Mouse (Mus musculus): ENCODE measurements around the gene Zic1. TPM values are rescaled to one million over a fixed set of nuclear protein-coding genes. Genes with fewer than 3 reads are reported as not detected.

Zic1 gene
- not detected for polyA plus RNA-seq (2017; shearing (Covaris generic))

DNA sequence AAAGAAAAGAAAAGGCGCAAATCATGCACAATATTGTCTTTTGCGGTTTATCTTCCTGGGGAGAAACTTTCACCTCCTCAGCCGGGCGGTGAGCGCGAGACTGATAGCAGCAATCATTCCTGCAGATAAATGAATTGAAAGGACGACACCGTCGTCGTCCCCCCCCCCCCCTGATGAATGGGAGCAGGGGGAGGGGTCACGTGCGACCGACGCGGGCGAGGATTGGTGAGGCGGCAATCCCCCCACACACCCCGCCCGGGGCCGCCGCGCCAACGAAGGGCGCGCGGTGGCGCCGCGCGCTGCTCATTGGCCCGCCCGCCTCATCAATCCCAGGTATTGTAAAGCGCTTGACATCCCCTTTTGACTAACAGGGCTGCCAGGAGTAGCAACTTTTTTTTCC is at the start of gene Zic1:
Gene Zic1, minus strand, starts transcription at position 147 of the 400 bp plus-strand sequence.
- no peak for ATAC-seq

DNA sequence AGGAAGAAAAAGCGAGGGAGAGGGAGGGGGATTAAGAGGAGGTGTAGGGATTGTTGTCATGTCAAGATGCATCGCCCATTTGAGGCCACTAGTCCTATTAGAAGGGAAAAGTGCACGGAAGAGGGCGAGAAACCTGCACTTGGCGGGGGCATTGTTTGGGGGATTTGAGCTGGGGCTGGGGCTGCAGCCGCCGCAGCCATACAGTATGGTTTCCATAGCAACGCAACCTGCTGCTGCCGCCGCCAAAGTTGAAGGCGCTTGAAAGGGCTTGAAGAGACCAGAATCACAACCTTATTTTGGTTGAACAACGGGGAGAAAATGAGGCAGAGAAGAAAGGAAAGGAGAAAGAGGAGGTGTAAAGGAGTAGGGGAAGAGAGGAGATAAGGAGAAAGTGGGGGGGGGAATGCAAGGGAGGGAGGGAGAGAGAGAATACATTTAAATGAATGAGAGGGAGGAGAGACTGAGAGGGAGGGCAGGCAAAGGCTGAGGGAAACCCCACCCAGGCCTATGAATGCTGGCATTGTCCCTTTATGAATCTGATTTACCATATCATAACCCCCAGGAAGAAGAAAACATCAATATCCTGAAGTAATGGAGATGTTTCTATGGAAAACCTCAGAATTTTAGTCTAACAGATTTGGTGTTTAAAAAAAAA is 48.5 kb upstream of the Zic1 start:
- no peak for ATAC-seq

DNA sequence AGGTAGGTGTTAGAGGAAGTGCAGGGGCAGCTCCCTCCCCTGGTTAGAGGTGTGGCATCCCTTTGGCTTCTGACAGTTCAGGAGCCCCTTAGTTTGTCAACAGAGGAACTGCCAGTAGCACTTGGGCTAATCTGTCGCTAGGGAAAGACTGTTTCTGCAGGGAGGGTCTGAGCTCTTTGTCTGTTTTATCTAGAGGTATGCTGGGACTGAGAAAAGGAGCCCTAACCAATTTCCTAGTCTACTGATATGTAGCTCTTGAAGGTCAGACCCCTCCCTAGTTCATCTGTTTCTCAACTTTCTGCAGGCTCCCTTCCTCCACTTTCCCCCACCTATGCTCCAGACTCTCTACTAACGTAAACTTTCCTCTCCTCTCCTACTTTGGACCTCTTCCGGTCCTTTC is 44.2 kb upstream of the Zic1 start:
- ATAC-seq: no peak

DNA sequence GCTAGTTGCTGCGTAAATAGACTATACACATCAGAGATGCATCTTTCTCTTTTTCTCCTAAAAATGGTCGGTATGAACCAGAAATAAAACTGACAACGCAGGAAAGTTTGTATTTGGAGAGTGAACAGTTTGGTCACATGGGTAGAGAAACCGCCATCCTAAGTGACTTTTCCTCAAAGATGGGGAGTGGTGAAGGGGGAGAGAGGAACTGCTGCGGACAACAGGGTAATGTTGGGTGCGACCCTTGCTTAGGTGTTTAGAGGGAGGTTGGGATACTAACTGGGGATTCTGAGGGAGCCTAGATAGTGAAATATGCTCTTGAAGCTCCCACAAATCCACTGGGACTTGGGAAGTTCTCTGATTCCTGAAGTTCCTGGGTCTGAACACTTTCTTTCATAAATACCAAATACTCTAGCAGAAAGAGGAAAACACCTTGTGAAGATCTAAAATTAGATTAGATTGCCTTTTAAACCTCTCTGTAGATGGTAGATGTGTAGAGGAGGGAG is 40.7 kb upstream of the Zic1 start:
- no peak for ATAC-seq

DNA sequence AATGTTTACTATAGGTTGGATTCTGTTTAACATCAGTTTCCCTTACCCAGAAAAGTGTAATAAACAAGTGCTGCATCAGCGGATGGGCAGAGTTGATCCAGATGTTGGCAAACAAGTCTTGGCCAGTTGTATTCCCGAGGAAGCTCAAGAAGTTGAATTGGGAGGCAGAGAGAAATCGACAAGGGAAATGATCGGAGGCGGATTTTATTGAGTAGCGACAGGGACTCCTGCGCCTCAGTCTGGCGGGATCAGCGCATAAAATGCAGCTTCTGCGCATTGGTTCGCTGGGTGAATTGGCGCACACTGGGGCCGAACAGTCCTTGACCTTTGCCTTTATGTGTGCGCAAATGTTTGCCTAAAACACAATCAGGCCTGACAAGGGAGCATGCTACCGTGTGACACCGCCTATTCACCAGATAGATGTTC is 40.2 kb upstream of the Zic1 start:
- ATAC-seq: no peak

DNA sequence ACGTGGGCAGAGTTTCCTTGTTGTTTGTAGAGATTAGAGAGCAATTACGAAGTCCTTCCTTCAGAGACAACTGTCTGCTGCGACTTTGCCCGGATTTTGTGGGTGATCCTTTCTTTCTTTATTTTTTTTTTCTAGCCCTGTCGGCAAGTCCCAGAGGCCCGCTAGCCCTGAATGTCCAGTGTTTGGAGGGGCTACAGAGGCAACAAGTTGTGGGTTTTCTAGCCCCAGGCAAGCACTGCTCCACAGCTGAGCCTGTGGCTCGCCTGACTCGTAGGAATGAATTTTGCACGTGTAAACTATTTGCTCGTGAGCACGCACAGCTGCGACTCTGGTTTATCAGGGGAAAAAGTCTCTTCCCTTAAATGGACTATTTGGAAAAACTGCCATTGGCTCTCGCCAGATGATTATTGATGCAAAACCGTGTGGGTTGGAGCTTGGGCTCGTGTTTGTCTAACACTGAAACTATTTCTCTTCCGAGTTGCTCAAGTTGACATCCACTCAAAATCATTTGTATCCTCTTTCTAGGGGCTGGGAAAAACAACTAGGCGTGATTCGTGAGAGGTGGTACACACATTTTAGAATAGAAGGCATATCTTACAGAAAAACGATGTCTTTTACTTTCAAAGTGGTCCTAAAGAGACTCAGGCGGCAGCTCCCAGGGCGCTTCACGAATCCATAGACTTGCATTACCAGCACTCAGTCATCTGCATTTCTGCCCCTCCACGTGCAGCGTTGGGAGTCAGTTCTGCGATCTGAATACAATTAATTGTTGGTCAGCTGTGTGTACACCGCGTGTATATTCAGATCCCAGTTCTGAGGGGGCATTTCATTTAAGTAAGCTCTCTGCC is 39.5 kb upstream of the Zic1 start:
- no peak for ATAC-seq

DNA sequence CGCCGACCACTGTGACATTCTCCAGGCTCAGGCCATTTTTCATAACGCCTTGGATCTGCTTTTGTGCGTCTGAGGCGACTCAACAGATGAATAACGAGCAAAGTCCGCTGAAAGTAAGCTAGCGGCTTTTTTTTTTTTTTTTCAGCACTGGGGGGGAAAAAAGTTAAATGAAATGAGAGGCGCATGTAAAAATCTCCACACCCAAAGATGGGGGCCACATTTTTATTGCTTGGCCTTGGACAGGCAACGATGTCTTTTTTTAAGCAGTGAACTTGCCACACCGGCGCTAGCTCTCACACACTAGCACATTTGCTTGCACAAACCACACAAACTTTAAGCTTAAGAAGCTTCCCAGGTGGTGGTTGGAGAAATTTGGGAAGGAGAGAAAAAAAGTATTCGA is 38.6 kb upstream of the Zic1 start:
- ATAC-seq: no peak

DNA sequence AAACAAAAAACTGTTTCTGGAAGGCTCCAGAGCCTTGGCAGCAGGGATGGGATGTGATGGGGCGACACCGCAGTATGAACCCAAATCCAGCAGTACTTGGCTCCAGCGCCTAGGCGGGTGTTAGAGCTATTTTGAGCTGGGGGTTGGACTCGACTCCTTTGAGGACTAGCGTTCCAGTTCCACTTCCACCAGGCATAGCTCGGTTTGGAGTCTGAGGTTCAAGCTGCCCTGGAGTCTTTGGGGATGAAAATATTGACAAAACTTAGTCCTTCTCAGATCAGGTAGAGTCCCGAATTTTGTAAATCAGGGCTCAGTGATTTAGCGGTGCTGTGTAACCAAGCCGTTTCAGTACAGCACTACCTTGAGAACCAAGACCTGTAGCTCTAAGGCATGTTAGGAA is 35.9 kb upstream of the Zic1 start:
- ATAC-seq: no peak

DNA sequence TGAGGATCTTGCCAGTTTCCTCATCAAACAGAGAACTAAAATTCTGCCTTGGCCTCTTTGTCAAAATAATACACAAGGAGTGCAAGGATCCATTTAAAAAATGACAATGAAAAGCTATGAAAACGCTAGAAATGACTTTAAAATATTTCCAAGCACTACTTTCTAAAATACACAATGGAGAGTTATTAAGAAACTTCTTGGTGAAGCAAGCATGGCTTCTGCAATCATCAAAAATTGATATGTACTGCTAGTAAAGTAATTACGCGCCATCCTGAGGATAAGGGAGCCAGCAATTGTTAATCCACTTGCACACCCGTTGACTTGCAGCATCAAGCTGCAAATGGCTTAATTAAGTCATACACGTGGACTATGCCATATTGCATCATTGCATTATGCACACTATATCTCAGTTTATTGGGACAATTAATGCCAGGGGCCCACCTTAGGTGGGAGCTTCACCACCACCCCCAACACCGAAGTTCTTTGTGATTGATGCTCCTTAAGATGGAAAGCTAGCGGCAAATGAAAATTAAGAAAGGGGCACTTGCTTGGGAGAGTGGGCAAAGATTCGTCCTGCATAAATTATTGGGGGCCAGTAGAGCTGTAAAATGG is 35.0 kb upstream of the Zic1 start:
- no peak for ATAC-seq

DNA sequence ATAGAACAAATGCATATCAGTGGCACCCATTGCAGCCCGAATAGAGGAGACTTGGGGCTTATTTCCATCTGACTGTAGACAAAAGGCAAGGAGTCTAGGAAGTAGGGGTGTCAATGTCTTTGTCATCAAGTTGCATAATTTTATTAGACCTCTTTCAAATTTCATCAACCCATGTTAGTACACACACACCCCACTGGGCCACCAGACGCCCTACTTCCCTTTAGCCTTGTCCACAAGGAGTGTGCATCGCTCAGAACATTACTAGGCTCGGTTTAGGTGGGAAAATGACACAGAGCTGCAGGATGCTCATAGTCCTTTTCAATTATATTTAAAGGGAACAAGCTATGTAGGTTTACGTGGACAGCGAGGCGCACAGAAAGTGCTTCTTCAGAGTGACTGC is 34.4 kb upstream of the Zic1 start:
- no peak for ATAC-seq

DNA sequence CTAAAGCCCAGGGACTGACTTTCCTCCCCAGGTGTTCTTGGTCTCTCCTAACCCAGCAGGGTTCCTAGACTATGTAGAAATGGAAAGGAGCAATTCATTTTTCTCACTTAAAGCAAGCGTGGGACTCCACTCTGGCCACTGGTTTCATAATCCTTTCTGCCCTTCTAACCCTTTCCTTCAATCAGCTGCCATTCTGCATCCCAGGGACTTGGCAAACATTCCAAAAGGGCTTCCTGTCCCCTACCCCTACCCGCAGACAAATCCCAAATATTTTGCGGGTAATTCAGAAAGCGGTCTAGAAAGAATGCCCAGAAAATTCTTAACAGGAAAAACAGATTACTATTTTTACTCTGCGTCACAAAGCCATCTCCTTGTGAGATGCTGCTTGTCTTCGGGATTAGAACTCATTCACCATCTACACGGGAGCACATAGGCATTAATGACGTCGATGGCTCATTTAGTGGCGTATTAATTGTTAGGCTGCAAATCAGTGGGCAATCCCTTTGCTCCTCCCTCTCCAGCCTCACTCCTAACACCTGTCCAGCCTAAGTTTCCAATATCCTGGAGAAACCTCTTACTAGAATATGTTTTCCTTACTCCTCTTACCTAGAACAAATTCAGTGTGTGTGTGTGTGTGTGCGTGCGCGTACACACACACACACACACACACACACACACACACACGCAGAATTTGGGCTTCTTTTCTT is 29.6 kb upstream of the Zic1 start:
- no peak for ATAC-seq

DNA sequence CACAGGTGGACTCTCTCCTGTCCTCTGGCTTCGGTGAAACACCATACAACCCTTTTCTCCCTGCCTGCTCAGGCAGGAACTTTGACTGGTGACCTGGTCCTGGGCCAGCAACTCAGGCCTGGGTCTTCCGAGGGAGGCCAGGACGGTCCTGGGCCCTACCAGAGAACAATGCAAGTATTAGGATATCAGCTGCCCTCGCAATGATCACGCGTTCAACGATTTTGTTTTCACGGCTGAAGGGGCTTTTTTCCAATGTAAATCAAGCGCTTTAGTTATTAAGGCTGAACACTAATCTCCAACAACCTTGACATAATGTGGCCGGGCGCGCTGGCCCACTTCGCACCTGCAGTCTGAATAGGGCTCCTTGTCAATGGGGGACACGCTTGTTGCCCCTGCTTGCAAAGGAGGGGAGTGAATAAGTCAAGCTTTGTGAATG is 28.6 kb upstream of the Zic1 start:
- ATAC-seq: no peak

DNA sequence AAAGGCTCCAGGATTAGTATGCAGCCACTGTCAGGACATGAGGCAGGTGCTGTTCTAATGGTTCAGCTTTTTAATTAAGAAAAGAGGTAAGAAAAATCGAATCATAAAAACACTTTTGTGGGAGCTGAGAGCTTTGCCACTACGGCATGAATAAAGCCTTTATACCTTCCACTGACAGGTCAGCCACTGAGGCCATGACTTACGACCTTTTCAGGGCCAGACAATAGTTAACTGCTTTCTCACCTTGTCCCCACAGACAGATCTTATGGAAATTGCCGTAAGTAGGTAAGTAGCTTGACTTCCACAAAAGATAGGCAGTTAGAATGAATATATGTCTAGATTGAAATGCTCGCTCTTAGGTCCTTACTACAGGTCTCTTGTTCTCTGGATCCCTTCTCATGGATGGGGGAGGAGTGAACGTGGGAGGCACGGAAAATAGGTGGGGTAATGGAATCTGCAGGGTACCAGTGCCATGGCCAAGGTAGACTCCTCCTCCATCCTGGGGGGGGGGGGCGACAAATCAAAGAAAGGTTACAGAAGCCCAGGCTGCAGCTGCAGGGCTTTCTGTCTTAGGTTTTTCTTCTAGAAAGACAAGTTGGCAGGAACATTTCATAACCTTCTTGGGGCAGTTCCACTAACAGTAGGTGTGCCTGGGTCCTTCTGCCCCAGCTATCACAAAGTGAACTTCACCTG is 27.9 kb upstream of the Zic1 start:
- ATAC-seq: no peak

DNA sequence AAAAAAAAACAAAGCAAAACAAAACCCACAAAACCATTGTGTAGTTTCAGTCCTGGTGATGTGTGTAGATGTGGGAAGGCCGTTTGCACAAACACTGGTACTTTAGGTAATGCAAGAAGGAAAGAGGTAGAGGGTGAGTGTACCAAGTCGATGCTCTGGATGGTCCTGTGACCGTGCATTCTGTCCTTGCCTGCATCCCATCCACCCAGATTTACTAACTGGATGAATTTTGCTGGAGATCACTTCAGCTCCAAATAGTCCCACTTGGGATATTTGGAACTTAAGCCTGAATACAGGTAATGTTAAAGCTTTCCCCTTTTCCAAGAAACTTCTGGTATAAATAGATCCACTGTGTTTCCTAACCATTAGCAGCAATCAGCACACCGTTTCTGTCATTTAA is 22.6 kb upstream of the Zic1 start:
- no peak for ATAC-seq

DNA sequence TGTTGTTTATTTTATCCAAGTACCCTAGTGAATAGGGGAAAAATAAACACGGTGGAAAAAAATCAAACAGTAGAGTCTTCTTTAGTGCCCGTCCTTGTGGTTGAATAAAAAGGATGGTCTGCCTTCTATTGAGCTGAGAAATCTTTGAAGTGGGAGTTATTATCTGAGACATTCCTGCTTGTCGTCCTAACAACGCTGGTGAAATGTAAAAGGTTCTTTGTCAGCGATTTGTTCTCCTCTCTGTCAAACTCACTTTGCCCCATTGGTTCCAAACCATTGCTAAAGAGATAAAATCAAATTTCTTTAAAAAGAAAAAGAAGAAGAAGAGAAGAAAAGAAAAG is 22.1 kb upstream of the Zic1 start:
- no peak for ATAC-seq

DNA sequence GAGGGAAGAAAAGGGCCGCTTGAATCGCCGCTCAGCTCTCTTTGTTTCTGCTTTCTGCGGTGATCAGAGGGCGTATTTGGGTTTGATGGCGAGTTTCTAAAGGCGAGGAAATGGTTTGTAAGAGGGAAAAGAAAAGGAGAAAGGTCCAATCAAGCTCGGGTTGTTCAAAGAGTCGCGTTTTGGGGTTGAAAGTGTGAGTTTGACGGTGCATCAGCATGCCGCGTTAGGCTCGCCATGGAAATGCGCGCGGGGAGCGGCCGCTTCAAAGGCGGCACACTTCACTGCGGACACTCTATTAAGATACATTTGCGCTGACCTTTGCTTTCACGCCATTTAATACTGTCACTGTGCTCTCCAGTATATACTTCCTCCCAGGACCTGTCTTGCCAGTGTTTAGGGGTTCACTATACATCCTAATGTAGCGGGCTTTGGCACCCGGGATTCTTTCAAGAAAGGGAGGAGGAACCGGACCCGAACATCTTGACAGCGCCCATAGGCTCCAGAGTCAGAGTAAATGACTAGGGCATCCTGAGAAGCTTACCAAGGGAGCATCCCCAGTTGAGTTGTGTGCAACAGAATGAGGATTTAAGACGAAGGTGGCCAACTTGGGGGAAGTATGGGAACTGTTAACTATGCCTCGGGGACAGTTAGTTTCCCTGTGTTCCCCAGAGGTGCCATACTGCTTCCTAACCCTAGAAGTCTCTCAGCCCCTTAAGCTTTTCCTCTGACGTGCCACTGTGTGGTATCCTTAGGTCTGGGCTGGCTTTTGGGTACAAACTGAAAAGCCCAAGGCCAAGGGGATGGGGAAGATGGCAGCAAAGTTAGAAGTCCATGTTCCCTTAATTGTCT is 21.5 kb upstream of the Zic1 start:
- no peak for ATAC-seq

DNA sequence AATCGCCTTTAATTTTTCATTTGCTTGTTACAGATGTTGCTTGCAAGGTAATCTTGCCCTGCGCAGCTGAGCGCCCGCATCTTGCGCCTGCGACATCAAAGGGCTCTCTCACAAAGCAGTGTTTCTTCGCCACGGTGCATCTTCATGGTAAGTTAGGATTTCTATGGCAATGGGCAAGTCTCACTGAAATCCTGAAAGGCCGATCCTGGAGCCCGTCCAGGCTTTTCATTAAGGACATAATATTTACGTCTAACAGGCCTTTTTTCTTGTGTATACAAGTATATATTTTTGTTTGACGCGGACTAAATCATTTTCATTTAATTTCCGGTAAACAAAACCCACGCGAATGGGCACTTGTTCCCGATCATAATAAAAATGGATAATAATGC is 20.9 kb upstream of the Zic1 start:
- no peak for ATAC-seq

DNA sequence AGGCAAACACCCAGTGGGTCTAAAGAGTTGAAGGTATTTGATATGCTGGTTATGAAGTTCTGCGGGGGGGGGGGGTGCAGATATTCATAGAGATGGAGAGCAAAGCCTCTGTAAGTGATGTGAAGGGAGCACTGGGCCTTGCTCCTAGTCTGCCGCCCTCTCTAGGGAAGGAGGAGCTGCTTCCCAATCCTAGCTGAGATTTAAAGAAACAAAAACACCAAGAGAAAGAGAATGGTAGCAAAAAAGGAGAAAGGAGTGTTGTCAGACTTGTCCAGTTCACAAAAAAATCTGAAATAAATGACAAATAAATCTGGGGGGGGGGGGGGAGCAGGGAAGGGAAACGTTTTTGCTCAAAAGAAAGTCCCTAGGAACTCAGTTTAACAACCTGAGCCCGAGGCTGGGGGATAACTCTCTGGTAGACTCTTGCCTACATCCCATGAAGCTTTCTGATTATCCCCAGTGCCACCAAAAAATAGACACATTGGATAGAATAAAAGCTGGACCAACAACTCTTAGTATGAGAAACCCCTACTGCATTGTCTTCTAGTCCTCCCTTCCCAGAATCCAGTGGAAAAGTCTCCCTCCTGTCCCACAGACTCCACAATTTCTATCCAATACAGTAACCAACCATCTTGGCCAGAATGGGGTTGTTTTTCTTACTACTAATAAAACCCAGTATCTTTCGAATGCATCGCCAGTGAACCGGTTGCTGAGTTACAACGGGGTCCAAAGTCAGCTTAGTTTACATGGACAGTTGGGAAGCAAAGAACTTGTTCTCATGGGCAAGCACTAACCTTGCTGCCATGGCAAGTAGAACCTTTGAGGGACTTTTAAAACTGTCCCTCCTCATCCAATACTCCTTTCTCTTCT is 20.2 kb upstream of the Zic1 start:
- ATAC-seq: no peak

DNA sequence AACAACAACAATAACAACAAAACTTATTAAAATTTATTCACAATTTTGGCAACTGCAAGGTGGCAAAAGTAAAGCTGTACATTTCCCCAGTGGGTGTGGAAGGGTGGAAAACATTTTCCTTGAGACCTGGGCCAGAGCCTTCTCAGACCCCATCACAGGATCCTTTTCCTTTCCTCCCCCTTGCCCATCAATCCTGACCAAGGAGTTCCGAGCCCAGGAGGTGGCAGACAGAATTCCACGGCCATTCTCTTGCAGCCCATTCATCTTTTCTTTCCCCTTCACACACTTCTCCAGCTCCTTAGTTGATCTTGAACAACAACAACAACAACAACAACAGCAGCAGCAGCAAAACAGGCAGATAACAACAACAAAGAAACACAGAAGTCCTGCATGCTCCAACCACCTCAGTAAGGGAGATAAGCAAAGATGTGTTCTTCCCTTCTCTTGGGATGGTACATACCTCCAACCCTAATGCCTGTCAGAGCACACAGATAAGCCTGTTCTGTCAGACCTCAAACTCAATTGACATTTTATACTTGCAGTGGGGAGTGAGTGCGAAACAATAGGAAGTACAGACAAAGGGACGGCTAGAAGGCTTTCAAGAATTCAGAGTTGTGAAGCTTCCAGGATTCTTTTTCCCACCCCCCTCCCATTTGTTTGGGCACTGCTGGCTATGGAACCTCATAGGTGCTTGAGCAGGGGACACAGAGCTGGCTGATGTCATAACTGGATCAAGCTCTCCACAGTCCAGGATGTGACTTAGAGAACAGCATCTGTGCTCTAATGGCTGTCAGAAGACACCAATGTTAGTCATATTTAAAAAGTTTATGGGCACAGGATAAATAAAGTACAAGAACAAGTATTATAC is 19.3 kb upstream of the Zic1 start:
- ATAC-seq: no peak

DNA sequence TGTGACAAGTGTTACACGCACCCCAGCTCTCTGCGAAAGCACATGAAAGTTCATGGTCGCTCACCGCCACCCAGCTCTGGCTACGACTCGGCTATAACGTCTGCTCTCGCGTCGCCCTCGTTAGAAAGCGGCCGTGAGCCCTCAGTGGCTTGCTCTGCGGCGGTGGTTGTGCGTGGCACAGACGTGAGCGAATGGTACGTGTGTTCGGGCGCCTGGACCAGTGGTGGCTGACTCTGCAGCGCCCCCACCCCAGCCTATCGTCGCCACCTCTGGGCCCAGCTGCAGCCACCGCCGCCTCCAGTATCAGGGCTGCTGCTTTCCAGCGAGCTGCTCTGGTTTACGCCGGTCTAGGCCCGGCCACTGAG is 18.5 kb upstream of the Zic1 start:
- no peak for ATAC-seq

Data from CD4-positive, CD25-positive, alpha-beta regulatory T cell, adult 4 months (primary cell).